Mouse (Mus musculus) bone marrow, adult 2 months (tissue): Measurements from ENCODE around the gene Fjx1.

Experiments
- CTCF ChIP-seq: fragments of 200-500 bp; IDR thresholded peaks from 2 replicates; pipeline ENCODE4 v1.5.1; 2011; ENCODE audit warnings: low read length, control low read depth; ENCODE audit not compliant: control insufficient read depth, insufficient read depth
- POLR2A ChIP-seq: fragments of 200-500 bp; IDR thresholded peaks from 2 replicates; pipeline ENCODE4 v1.6.1; 2011; ENCODE audit warnings: low read depth, mild to moderate bottlenecking, control low read depth, low read length, borderline replicate concordance; ENCODE audit not compliant: control insufficient read depth

GRCm38 (mm10) chr2:102446851-102447250, 5.4 kb downstream of the Fjx1 start:
- TF ChIP-seq CTCF (no peak), POLR2A (no peak)
